Mouse (Mus musculus) liver, embryonic 14.5 days (tissue): ENCODE results near the gene Trmt61a. TPM values are rescaled to one million over a fixed set of nuclear protein-coding genes. Genes with fewer than 3 reads are reported as not detected.
"Not testable (repeated sequence)": the region's sequence is repeated elsewhere in the genome, so short reads cannot be mapped to it uniquely, and the experiment has no call there.

ENCODE experiments used
- ATAC-seq: fragments of 200-750 bp; cut with Nextera tagmentation; 2 replicates; pipeline ENCODE4 v1.8.0; 2017; ENCODE audit warnings: moderate number of reproducible peaks, mild to moderate bottlenecking, moderate library complexity; ENCODE audit not compliant: insufficient read depth
- DNase-seq, 3 experiments: peaks; one replicate each; pipeline ENCODE4 v3.0.0-alpha.2; 2012 to 2013; ENCODE audit warnings: low read depth in 3 of 3, low spot score in 3 of 3
- H3K27ac ChIP-seq: fragments of 300-500 bp; sonication (generic); 2 replicates; pipeline ENCODE4 v1.5.1; 2014; ENCODE audit warnings: moderate library complexity, mild to moderate bottlenecking, control low read depth, inconsistent platforms
- H3K27me3 ChIP-seq: fragments of 300-500 bp; sonication (generic); 2 replicates; pipeline ENCODE4 v1.6.1; 2014; ENCODE audit warnings: mild to moderate bottlenecking, low read length, moderate library complexity; ENCODE audit not compliant: control insufficient read depth, insufficient read depth
- H3K36me3 ChIP-seq: fragments of 300-500 bp; sonication (generic); replicated peaks from 2 replicates; pipeline ENCODE4 v1.6.1; 2014; ENCODE audit warnings: low read depth; ENCODE audit not compliant: control insufficient read depth, insufficient read depth
- H3K4me1 ChIP-seq, 2 experiments: fragments of 200-500 bp in 1 of 2; fragments of 300-500 bp in 1 of 2; sonication (generic) in 1 of 2; replicated peaks; 2 replicates each; pipeline ENCODE4 v1.6.1; 2012 to 2014; ENCODE audit warnings: antibody characterized with exemption in 1 of 2, inconsistent platforms in 1 of 2, low read length in 1 of 2; ENCODE audit not compliant: control insufficient read depth in 2 of 2, insufficient read depth in 2 of 2
- H3K4me2 ChIP-seq: fragments of 300-500 bp; sonication (generic); 2 replicates; pipeline ENCODE4 v1.6.1; 2014; ENCODE audit warnings: low read depth, mild to moderate bottlenecking, control low read depth, moderate library complexity
- H3K4me3 ChIP-seq, 2 experiments: fragments of 200-500 bp in 1 of 2; fragments of 300-500 bp in 1 of 2; sonication (generic) in 1 of 2; 2 replicates each; pipeline ENCODE4 v1.5.1; 2012 to 2014; ENCODE audit warnings: low read depth in 2 of 2, low read length in 2 of 2, mild to moderate bottlenecking in 2 of 2, control low read depth in 1 of 2, inconsistent platforms in 1 of 2, moderate library complexity in 1 of 2; ENCODE audit not compliant: insufficient read depth in 1 of 2
- H3K9ac ChIP-seq: fragments of 300-500 bp; sonication (generic); replicated peaks from 2 replicates; pipeline ENCODE4 v1.6.1; 2014; ENCODE audit warnings: mild to moderate bottlenecking, control low read depth, moderate library complexity
- H3K9me3 ChIP-seq: fragments of 300-500 bp; sonication (generic); 2 replicates; pipeline ENCODE4 v1.6.1; 2016; ENCODE audit warnings: low read length, mixed read lengths; ENCODE audit not compliant: control insufficient read depth
- CTCF ChIP-seq: IDR thresholded peaks from 2 replicates; pipeline ENCODE4 v1.5.1; 2016; ENCODE audit warnings: antibody characterized with exemption, low read depth, control low read depth
- EP300 ChIP-seq: IDR thresholded peaks from 2 replicates; pipeline ENCODE4 v1.6.1; 2016; ENCODE audit warnings: antibody characterized with exemption, low read depth
- WGBS: fragments of 180-500 bp; shearing (Covaris S2); extraction: QIAGEN DNeasy Blood & Tissue Kit; methylation state at CpG from one replicate; pipeline ENCODE4 v1.1.7; 2014; ENCODE audit not compliant: insufficient replicate concordance; 5-methylcytosine and 5-hydroxymethylcytosine counted together
- polyA plus RNA-seq, 2 experiments: library from polyadenylated mRNA; depleted of rRNA in 1 of 2; stranded (reverse) in 1 of 2; unstranded in 1 of 2; fragments of >200 nt; fragmentation: Nextera tagmentation in 1 of 2; extraction: Ambion mirVana in 1 of 2; gene quantifications; 2 replicates each; pipeline versions ENCODE4 v1.2.1 to v1.2.3; 2012 to 2014

The Trmt61a gene
- polyA plus RNA-seq, 2 experiments = 3.3 to 19.3 TPM

DNA sequence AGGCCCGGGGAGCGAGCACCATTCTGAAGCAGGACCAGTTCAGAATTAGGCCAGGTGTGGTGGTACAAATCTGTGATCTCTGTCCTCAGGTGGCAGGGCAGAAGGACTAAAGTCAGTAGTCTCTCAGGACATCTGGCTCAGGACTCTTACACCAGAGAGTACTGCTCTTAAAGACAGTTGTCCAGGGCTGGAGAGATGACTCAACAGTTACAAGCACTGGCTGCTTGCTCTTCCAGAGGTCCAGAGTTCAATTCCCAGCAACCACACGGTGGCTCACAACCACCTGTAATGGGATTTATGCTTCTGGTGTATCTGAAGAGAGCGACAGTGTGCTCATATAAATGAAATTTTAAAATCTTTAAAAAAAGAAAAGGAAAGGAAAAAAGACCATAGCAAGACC, 18.6 kb upstream of the Trmt61a start:
- Histone ChIP-seq H3K9me3 (no peaks in the 10 kb centered on the region), H3K9ac (no peak overlapping the region), H3K4me2 (no peak overlapping the region), H3K27ac (no peak overlapping the region), H3K27me3 (no peaks in the 10 kb centered on the region), H3K4me3 (no peak overlapping the region), H3K36me3 (peaks cover 17% of the 10 kb centered on the region), H3K4me1 (0 out of 4 replicates have a peak, but pooled peaks cover 0 to 2% of the 10 kb centered on the region in 2 experiments)
- ATAC-seq (no peak), DNase-seq (no peak)
- TF ChIP-seq CTCF (no peak), EP300 (no peak)
- WGBS = 92% methylated on average over 4 of the region's 4 CpGs

DNA sequence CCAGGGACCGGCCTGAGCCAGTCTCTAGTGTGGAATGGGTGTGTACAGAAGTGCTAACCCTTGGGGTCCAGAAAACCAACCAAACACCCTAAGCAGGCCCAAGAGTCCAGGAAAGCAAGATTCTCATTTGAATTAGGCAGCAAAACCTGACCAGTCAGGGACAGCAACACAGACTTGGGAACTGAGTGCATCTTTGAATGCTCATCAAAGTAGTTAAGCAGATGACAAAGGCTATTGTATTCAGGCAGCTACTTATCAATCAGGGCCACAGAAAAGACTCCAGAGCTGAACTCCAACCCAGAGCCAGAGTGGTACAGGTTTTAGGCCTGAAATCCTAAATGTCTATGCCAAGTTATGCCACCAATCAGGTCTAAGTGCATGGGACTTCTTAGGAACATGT, 17.3 kb upstream of the Trmt61a start:
- 91% methylated on average over 1 of the region's 1 CpGs for WGBS
- Histone ChIP-seq H3K4me1 (0 out of 4 replicates have a peak, but pooled peaks cover 0 to 2% of the 10 kb centered on the region in 2 experiments), H3K9ac (no peak overlapping the region), H3K4me3 (no peak overlapping the region), H3K9me3 (no peaks in the 10 kb centered on the region), H3K36me3 (peaks cover 5% of the 10 kb centered on the region), H3K27me3 (no peaks in the 10 kb centered on the region), H3K27ac (no peak overlapping the region), H3K4me2 (no peak overlapping the region)
- TF ChIP-seq CTCF (no peak), EP300 (no peak)
- ATAC-seq = no peak
- no peak for DNase-seq

- H3K27me3 ChIP-seq, H3K4me3 ChIP-seq, H3K9me3 ChIP-seq, H3K4me2 ChIP-seq, DNase-seq, H3K4me1 ChIP-seq, H3K9ac ChIP-seq, ATAC-seq, H3K27ac ChIP-seq, H3K36me3 ChIP-seq: not testable (repeated sequence)
- WGBS = 87% methylated on average over 11 of the region's 11 CpGs
These were observed 16.4 kb upstream of the Trmt61a start for GRCm38 (mm10) chr12:111661554-111661953.

- no peak for ATAC-seq
- Histone ChIP-seq H3K4me3 (no peak overlapping the region), H3K9ac (no peak overlapping the region), H3K27me3 (no peaks in the 10 kb centered on the region), H3K9me3 (no peaks in the 10 kb centered on the region), H3K36me3 (no peaks in the 10 kb centered on the region), H3K4me1 (0 out of 4 replicates have a peak, but pooled peaks cover 0 to 2% of the 10 kb centered on the region in 2 experiments), H3K27ac (no peak overlapping the region), H3K4me2 (no peak overlapping the region)
- WGBS = 69% methylated on average over 17 of the region's 17 CpGs
- DNase-seq = no peak
- TF ChIP-seq EP300 (no peak), CTCF (no peak)
These were observed 14.4 kb upstream of the Trmt61a start for GRCm38 (mm10) chr12:111663228-111664143.

DNA sequence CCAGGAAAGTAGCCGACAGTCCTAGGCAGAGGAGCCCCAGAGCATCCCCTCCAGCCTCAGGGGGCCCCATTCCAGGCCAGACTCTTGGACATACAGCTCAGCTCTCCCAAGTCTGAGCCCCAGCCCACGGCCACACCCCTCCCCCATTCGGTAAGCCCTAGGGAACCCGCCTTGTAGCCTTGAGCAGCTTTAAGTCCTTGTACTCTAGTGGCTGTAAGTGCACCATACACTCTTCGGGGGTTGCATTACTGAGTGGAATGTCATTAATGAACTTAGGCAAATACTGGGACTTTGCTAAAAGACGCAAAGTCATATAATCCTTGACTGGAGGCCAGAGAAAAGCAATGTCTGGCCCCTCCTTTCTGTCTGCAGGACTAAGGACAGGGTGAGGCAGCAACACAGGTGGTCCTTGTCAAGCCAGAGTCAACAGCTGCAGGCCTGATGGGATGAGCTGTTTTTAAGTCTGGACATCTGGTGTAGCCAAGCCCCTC, 13.7 kb upstream of the Trmt61a start:
- H3K4me3 ChIP-seq = no peak overlapping the region
- TF ChIP-seq EP300 = no peak
- peaks cover under 1% of the 10 kb centered on the region; the same call in 1 of the 2 replicates for H3K27me3 ChIP-seq
- H3K9ac ChIP-seq = no peak overlapping the region
- 67% methylated on average over 6 of the region's 6 CpGs for WGBS
- H3K4me1 ChIP-seq = 0 out of 4 replicates have a peak, but pooled peaks cover 0 to 5% of the 10 kb centered on the region in 2 experiments
- H3K27ac ChIP-seq = no peak overlapping the region
- DNase-seq (no peak), ATAC-seq (no peak)
- H3K9me3 ChIP-seq = no peaks in the 10 kb centered on the region
- H3K4me2 ChIP-seq = no peak overlapping the region
- H3K36me3 ChIP-seq = no peaks in the 10 kb centered on the region
